ENCODE assay signal across 28 mouse cellular contexts in genomic region chr11:51430180-51430578, GRCm38 (mm10).
DNase-seq lines count a peak whose midpoint lies in the region; ATAC-seq and TF ChIP-seq lines count a peak whose summit lies in the region.
"Had no signal": no experiment of that assay in that cellular context is flagged by ENCODE, and none has a peak within 500 bp of the region (broad histone marks: within the 10 kb centered on the region; RNA-seq: fewer than 3 reads in every experiment).

No protein-coding gene starts in this region.

- WGBS in hindbrain, postnatal 0 days: 65% methylated on average over 8 of the region's 8 CpGs
- WGBS in hindbrain, embryonic 11.5 days: 69% methylated on average over 8 of the region's 8 CpGs
- 28% methylated on average over 8 of the region's 8 CpGs for WGBS in liver, embryonic 13.5 days (ENCODE audit: insufficient replicate concordance)
- WGBS in heart, embryonic 10.5 days: 36% methylated on average over 8 of the region's 8 CpGs

- no peak overlapping the region for H3K27ac ChIP-seq in hindbrain, postnatal 0 days
- no peak overlapping the region for H3K27ac ChIP-seq in hindbrain, embryonic 11.5 days (ENCODE audit: low read depth, low read length)
- peak overlapping the region; percentile 64 for H3K27ac ChIP-seq in liver, embryonic 13.5 days
- H3K27ac ChIP-seq in heart, embryonic 10.5 days: no peak overlapping the region
- H3K27ac ChIP-seq: embryonic facial prominence, embryonic 13.5 days; forebrain, embryonic 15.5 days; heart, adult 2 months; heart, embryonic 13.5 days; kidney, postnatal 0 days had no signal

- no peak for ATAC-seq in hindbrain, postnatal 0 days
- no peak for ATAC-seq in hindbrain, embryonic 11.5 days (ENCODE audit: low FRiP score)
- peak; percentile 95 for ATAC-seq in liver, embryonic 13.5 days (ENCODE audit: low read depth)
- ATAC-seq in megakaryocyte progenitor cell, adult 5-6 weeks (replicated peaks; ENCODE audit: poor library complexity): no peak
- ATAC-seq: forebrain, embryonic 15.5 days; hindbrain, embryonic 16.5 days; intestine, embryonic 16.5 days had no signal

- no peaks in the 10 kb centered on the region for H3K27me3 ChIP-seq in hindbrain, postnatal 0 days (ENCODE audit: insufficient read depth, low read length)
- H3K27me3 ChIP-seq in hindbrain, embryonic 11.5 days (ENCODE audit: control insufficient read depth, insufficient read depth, low read length): no peaks in the 10 kb centered on the region
- peaks cover 20% of the 10 kb centered on the region; the same call in 1 of the 2 replicates for H3K27me3 ChIP-seq in liver, embryonic 13.5 days
- H3K27me3 ChIP-seq in heart, embryonic 10.5 days (ENCODE audit: insufficient read depth, poor library complexity, severe bottlenecking): peaks cover 19% of the 10 kb centered on the region; the same call in 1 of the 2 replicates
- H3K27me3 ChIP-seq: embryonic facial prominence, embryonic 13.5 days; forebrain, embryonic 15.5 days had no signal

- H3K9ac ChIP-seq in hindbrain, postnatal 0 days (replicated peaks; ENCODE audit: low read length): 0 out of 2 replicates have a peak overlapping the region, but pooled peaks have one; percentile 14
- H3K9ac ChIP-seq in hindbrain, embryonic 11.5 days (ENCODE audit: low read depth, low read length): no peak overlapping the region
- H3K9ac ChIP-seq in liver, embryonic 13.5 days: peak overlapping the region; percentile 48; the same call in 1 of the 2 replicates
- H3K9ac ChIP-seq: embryonic facial prominence, embryonic 13.5 days; forebrain, embryonic 15.5 days had no signal

- intact Hi-C loops in heart, postnatal 25 days (cut with DNase I): no loop called here

- no peaks in the 10 kb centered on the region for H3K9me3 ChIP-seq in hindbrain, postnatal 0 days (ENCODE audit: low read length)
- no peaks in the 10 kb centered on the region for H3K9me3 ChIP-seq in hindbrain, embryonic 11.5 days (ENCODE audit: control insufficient read depth, low read length)
- H3K9me3 ChIP-seq in liver, embryonic 13.5 days (replicated peaks): no peaks in the 10 kb centered on the region
- H3K9me3 ChIP-seq in heart, embryonic 10.5 days: no peaks in the 10 kb centered on the region
- H3K9me3 ChIP-seq: embryonic facial prominence, embryonic 13.5 days; forebrain, embryonic 15.5 days; heart, embryonic 13.5 days; hindbrain, embryonic 10.5 days had no signal

- H3K4me1 ChIP-seq in hindbrain, postnatal 0 days (ENCODE audit: insufficient read depth, low read length): no peaks in the 10 kb centered on the region
- no peaks in the 10 kb centered on the region for H3K4me1 ChIP-seq in hindbrain, embryonic 11.5 days (replicated peaks; ENCODE audit: control insufficient read depth, insufficient read depth, low read length)
- peaks cover 30% of the 10 kb centered on the region for H3K4me1 ChIP-seq in liver, embryonic 13.5 days (replicated peaks)
- H3K4me1 ChIP-seq in heart, embryonic 10.5 days: peaks cover 11% of the 10 kb centered on the region; the same call in 1 of the 2 replicates
- H3K4me1 ChIP-seq: megakaryocyte, embryonic 14.5 days had no signal

- no peak overlapping the region for H3K4me3 ChIP-seq in hindbrain, postnatal 0 days (ENCODE audit: low read length)
- H3K4me3 ChIP-seq in hindbrain, embryonic 11.5 days (ENCODE audit: low read depth, low read length): no peak overlapping the region
- no peak overlapping the region for H3K4me3 ChIP-seq in liver, embryonic 13.5 days (replicated peaks)
- H3K4me3 ChIP-seq in heart, embryonic 10.5 days: no peak overlapping the region
- H3K4me3 ChIP-seq: embryonic facial prominence, embryonic 13.5 days; forebrain, embryonic 15.5 days; heart, adult 2 months; heart, embryonic 13.5 days; hindbrain, embryonic 10.5 days; megakaryocyte, embryonic 14.5 days had no signal

- no peak overlapping the region for H3K4me2 ChIP-seq in hindbrain, postnatal 0 days (ENCODE audit: low read depth, low read length)
- H3K4me2 ChIP-seq in hindbrain, embryonic 11.5 days (replicated peaks; ENCODE audit: low read depth, low read length): no peak overlapping the region
- H3K4me2 ChIP-seq in liver, embryonic 13.5 days: peak overlapping the region; percentile 41
- H3K4me2 ChIP-seq: embryonic facial prominence, embryonic 13.5 days; forebrain, embryonic 15.5 days; heart, embryonic 13.5 days had no signal

- no peak for DNase-seq in hindbrain, postnatal 0 days (ENCODE audit: low spot score)
- no peak for DNase-seq in hindbrain, embryonic 11.5 days (ENCODE audit: low spot score)
- DNase-seq in urinary bladder, postnatal 36 days (ENCODE audit: low spot score in 2 of 2): peak; percentile 11 to 16
- no peak for DNase-seq in urinary bladder, postnatal 4 days (ENCODE audit: low spot score in 2 of 2)
- peak; percentile 29 for DNase-seq in liver, embryonic 13.5 days
- no peak for DNase-seq in heart, postnatal 25 days (ENCODE audit: low spot score)
- no peak for DNase-seq in heart, embryonic 10.5 days (ENCODE audit: low spot score)
- DNase-seq: adrenal gland, postnatal 14 days; cerebellum, adult 11 months; cerebellum, adult 9-11 months; embryo, embryonic 11 days; gastrocnemius, postnatal 36 days; heart, adult 2 months; heart, postnatal 10 days; kidney, adult 8-10 months; kidney, postnatal 4 days; lung, postnatal 36 days; midbrain, embryonic 14.5 days; thymus, postnatal 14 days had no signal

- no peaks in the 10 kb centered on the region for H3K36me3 ChIP-seq in hindbrain, postnatal 0 days (ENCODE audit: insufficient read depth, low read length)
- H3K36me3 ChIP-seq in hindbrain, embryonic 11.5 days (ENCODE audit: control insufficient read depth, insufficient read depth, low read length): no peaks in the 10 kb centered on the region
- no peaks in the 10 kb centered on the region for H3K36me3 ChIP-seq in liver, embryonic 13.5 days
- no peaks in the 10 kb centered on the region for H3K36me3 ChIP-seq in heart, embryonic 10.5 days
- H3K36me3 ChIP-seq: embryonic facial prominence, embryonic 13.5 days; forebrain, embryonic 15.5 days; heart, embryonic 13.5 days; hindbrain, embryonic 10.5 days had no signal

- TF ChIP-seq CTCF in hindbrain, postnatal 0 days (IDR thresholded peaks at IDR 0.05; ENCODE audit: low read depth): no peak

Comparison
In these comparisons a context has a peak if more than half of its experiments do, and no peak if none do; other contexts are left out.
1. DNase-seq: peak in urinary bladder, postnatal 36 days (2 of 2) and liver, embryonic 13.5 days (single experiment); none in hindbrain, postnatal 0 days (single experiment), hindbrain, embryonic 11.5 days (single experiment), urinary bladder, postnatal 4 days (0 of 2), heart, postnatal 25 days (single experiment) and heart, embryonic 10.5 days (single experiment).